Mouse (Mus musculus) ES-E14 (cell line): ENCODE data around the gene Thap4.

Source experiments
- CHD2 ChIP-seq: IDR thresholded peaks from 2 replicates; pipeline ENCODE4 v1.6.1; 2014; ENCODE audit warnings: mild to moderate bottlenecking, low read depth, low read length, inconsistent platforms
- HCFC1 ChIP-seq: IDR thresholded peaks from 2 replicates; pipeline ENCODE4 v1.6.1; 2012; ENCODE audit warnings: low read length, inconsistent platforms, borderline replicate concordance; ENCODE audit not compliant: insufficient read depth
- ZNF384 ChIP-seq: IDR thresholded peaks from 2 replicates; pipeline ENCODE4 v1.6.1; 2012; ENCODE audit warnings: low read depth, low read length, inconsistent platforms

DNA sequence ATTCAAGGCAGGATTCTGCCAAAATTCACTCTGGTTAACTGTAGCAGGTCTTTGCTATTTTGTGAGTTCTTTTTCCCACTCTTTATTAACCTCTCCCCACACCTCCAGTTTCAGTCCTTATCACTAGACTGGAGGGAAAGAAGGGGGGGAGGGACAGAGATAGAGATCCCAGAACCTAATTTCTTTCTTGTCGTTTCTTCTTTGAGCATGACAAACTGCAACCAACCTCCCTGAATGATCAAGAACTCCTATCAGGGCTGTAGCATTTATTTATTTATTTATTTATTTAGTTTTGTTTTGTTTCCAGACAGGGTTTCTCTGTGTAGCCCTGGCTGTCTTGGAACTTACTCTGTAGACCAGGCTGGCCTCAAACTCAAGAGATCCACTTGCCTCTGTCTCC is 52.6 kb downstream of the Thap4 start:
- TF ChIP-seq ZNF384 (no peak), CHD2 (no peak), HCFC1 (no peak)
